Mouse (Mus musculus) bone marrow, adult 2 months (tissue): ENCODE results near the gene Zfp296.

Experiments
- CTCF ChIP-seq: fragments of 200-500 bp; IDR thresholded peaks from 2 replicates; pipeline ENCODE4 v1.5.1; 2011; ENCODE audit warnings: low read length, control low read depth; ENCODE audit not compliant: control insufficient read depth, insufficient read depth
- POLR2A ChIP-seq: fragments of 200-500 bp; IDR thresholded peaks from 2 replicates; pipeline ENCODE4 v1.6.1; 2011; ENCODE audit warnings: low read depth, mild to moderate bottlenecking, control low read depth, low read length, borderline replicate concordance; ENCODE audit not compliant: control insufficient read depth

DNA sequence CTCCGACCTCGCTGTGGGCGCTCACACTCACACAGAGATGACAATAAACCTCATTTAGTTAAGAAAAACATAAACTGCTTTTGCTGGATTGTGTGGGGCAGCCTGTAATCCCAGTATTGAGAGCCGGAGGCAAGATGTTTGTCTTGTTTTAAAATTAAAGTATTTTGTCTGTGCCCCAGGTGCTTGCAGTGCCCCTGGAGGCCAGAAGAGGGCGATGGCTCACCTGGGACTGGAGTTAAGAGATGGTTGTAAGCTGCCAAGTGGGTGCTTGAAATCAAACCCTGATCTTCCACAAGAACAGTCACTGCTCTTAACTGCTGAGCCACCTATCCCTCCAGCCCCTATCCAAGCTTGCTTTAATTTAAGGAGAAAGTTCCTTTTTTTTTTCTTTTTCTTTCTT lies 33.9 kb downstream of the Zfp296 start:
- no peak for TF ChIP-seq CTCF
- TF ChIP-seq POLR2A, result no peak
